Mouse (Mus musculus) stomach, embryonic 15.5 days (tissue): ENCODE measurements around the gene Sirt6. TPM values are rescaled to one million over a fixed set of nuclear protein-coding genes. Genes with fewer than 3 reads are reported as not detected.

ENCODE experiments used
- ATAC-seq: fragments of 200-750 bp; cut with Nextera tagmentation; 2 replicates; pipeline ENCODE4 v1.8.0; 2017; ENCODE audit warnings: low read depth, moderate number of reproducible peaks, moderate TSS enrichment; ENCODE audit not compliant: insufficient read depth, low FRiP score
- H3K27ac ChIP-seq: fragments of 300-500 bp; sonication (generic); 2 replicates; pipeline ENCODE4 v1.5.1; 2015; ENCODE audit warnings: mild to moderate bottlenecking, inconsistent platforms
- H3K27me3 ChIP-seq: fragments of 300-500 bp; sonication (generic); replicated peaks from 2 replicates; pipeline ENCODE4 v1.6.1; 2015; ENCODE audit warnings: inconsistent platforms
- H3K36me3 ChIP-seq: fragments of 300-500 bp; sonication (generic); 2 replicates; pipeline ENCODE4 v1.6.1; 2015; ENCODE audit warnings: inconsistent platforms
- H3K4me1 ChIP-seq: fragments of 300-500 bp; sonication (generic); 2 replicates; pipeline ENCODE4 v1.6.1; 2015; ENCODE audit warnings: inconsistent platforms
- H3K4me2 ChIP-seq: fragments of 300-500 bp; sonication (generic); 2 replicates; pipeline ENCODE4 v1.6.1; 2015; ENCODE audit warnings: mild to moderate bottlenecking, inconsistent platforms
- H3K4me3 ChIP-seq: fragments of 300-500 bp; sonication (generic); replicated peaks from 2 replicates; pipeline ENCODE4 v1.5.1; 2015; ENCODE audit warnings: inconsistent platforms
- H3K9ac ChIP-seq: fragments of 300-500 bp; sonication (generic); 2 replicates; pipeline ENCODE4 v1.6.1; 2015; ENCODE audit warnings: inconsistent platforms
- H3K9me3 ChIP-seq: fragments of 300-500 bp; sonication (generic); 2 replicates; pipeline ENCODE4 v1.6.1; 2016; ENCODE audit warnings: inconsistent platforms
- WGBS: fragments of 180-500 bp; shearing (Covaris S2); methylation state at CpG from one replicate; pipeline ENCODE4 v1.1.7; 2015; 5-methylcytosine and 5-hydroxymethylcytosine counted together
- polyA plus RNA-seq: library from polyadenylated mRNA; unstranded; fragments of >200 nt; fragmentation: Nextera tagmentation; extraction: Ambion mirVana; gene quantifications from 2 replicates; pipeline ENCODE4 v1.2.1, GENCODE M21; 2015

The Sirt6 gene
- polyA plus RNA-seq, 1 experiment from 2014 or later, result 33.3 TPM

- Histone ChIP-seq H3K4me3 (no peak overlapping the region), H3K9ac (no peak overlapping the region), H3K27me3 (no peaks in the 10 kb centered on the region), H3K36me3 (no peaks in the 10 kb centered on the region), H3K9me3 (no peaks in the 10 kb centered on the region), H3K4me2 (no peak overlapping the region), H3K4me1 (peaks cover 55% of the 10 kb centered on the region), H3K27ac (peak overlapping the region; percentile 80; the same call in 1 of the 2 replicates)
- no peak for ATAC-seq
- 46% methylated on average over 10 of the region's 10 CpGs for WGBS
Measured at GRCm38 (mm10) chr10:81600096-81600495, 27.5 kb downstream of the Sirt6 start.

DNA sequence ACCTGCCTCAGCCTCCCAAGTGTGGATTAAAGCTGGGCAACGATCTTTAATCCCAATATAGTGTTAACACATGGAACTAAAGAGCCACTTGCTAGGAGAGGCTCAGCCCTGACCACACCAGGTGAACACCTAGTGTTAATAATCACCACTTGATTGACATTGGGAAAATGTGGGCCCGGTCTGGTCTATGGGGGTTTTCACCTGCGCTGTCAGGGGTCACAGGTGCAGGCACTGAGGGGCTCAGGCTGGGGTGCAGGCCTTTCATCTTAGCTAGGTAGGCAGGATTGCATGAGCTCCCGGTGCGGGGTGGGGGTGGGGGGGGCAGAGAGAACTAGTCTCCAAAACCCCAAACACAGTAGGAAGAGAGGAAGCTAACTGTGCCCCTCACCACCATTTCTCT, 28.0 kb downstream of the Sirt6 start:
- no peak overlapping the region for H3K4me2 ChIP-seq
- H3K4me3 ChIP-seq, result no peak overlapping the region
- no peak overlapping the region for H3K9ac ChIP-seq
- H3K27me3 ChIP-seq, result no peaks in the 10 kb centered on the region
- peak overlapping the region; percentile 80; the same call in 1 of the 2 replicates for H3K27ac ChIP-seq
- no peak for ATAC-seq
- H3K9me3 ChIP-seq, result no peaks in the 10 kb centered on the region
- no peaks in the 10 kb centered on the region for H3K36me3 ChIP-seq
- H3K4me1 ChIP-seq, result peaks cover 52% of the 10 kb centered on the region
- 58% methylated on average over 5 of the region's 5 CpGs for WGBS

DNA sequence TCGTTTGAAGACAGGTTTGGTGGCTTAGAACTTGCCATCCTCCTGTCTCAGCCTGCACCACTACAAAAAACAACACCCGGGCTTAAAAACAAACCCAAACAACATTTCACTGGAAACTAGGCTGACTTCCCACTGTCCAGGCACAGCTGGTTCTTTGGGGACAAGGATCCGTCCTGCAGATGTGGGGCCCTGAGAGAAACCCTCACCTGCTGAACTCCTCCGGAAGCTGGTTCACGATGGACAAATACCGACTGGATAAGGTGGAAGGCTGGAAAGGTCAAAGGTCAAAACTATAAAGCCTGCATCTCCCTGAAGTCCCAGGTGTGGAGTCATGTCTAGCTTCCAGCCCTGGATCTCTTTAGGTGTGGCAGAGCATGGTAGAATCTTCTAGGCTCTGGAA, 28.7 kb downstream of the Sirt6 start:
- ATAC-seq, result no peak
- no peaks in the 10 kb centered on the region for H3K9me3 ChIP-seq
- H3K4me1 ChIP-seq, result peaks cover 51% of the 10 kb centered on the region
- 0 out of 2 replicates have a peak overlapping the region, but pooled peaks have one; percentile 12 for H3K27ac ChIP-seq
- no peaks in the 10 kb centered on the region for H3K36me3 ChIP-seq
- H3K4me3 ChIP-seq, result no peak overlapping the region
- WGBS, result 33% methylated on average over 6 of the region's 6 CpGs
- H3K9ac ChIP-seq, result no peak overlapping the region
- no peaks in the 10 kb centered on the region for H3K27me3 ChIP-seq
- H3K4me2 ChIP-seq, result no peak overlapping the region

DNA sequence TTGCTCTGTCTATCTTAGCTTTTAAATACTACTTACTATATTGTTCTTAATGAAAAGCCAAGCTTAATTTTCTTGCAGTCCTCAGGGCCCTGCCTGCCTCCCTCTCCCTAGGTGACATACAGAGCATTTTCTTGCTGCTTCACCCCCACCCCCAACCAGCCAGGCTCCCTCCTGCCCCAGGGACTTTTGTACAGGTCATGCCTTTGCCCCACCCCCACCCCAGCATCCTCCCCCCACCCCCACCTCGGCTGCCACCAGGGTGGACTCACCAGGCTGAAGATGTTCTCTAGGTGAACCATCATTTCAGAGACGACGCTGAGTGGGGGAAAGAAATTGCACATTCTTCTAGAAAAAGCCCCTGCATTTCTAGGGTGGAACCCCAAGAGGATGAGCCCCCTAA, 29.3 kb downstream of the Sirt6 start:
- Histone ChIP-seq H3K4me2 (no peak overlapping the region), H3K4me3 (no peak overlapping the region), H3K27me3 (no peaks in the 10 kb centered on the region), H3K9ac (no peak overlapping the region), H3K27ac (peak overlapping the region; percentile 12; the same call in 1 of the 2 replicates), H3K9me3 (no peaks in the 10 kb centered on the region), H3K36me3 (no peaks in the 10 kb centered on the region), H3K4me1 (peaks cover 51% of the 10 kb centered on the region)
- 36% methylated on average over 3 of the region's 3 CpGs for WGBS
- no peak for ATAC-seq

GRCm38 (mm10) chr10:81597137-81597950, 30.3 kb downstream of the Sirt6 start:
- Histone ChIP-seq H3K9ac (no peak overlapping the region), H3K4me1 (peaks cover 51% of the 10 kb centered on the region), H3K9me3 (no peaks in the 10 kb centered on the region), H3K27me3 (no peaks in the 10 kb centered on the region), H3K36me3 (no peaks in the 10 kb centered on the region), H3K4me3 (peak overlapping the region; percentile 30), H3K27ac (peak overlapping the region; percentile 81), H3K4me2 (peak overlapping the region; percentile 54)
- 1% methylated on average over 10 of the region's 12 CpGs for WGBS
- ATAC-seq, result peak; percentile 44; the same call in 1 of the 2 replicates

DNA sequence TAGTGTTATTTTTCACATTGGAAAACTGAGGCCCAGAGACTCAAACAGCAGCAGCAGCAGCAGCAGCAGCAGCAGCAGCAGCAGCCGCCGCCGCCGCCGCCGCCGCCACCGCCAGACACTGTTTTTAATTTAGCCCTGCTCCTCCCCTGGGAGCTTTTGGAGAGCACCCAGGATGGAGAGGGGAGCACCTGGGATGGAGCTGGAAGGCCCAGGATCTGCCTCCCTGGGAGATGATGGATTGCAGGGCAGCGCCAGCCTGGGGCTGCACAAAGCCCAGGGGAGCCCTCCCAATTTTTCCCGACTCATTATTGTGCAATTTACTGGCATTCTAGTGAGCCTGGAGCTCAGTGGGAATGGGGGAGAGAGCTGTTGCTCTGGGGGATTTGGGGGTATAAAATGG, 31.0 kb downstream of the Sirt6 start:
- Histone ChIP-seq H3K4me3 (peak overlapping the region; percentile 30), H3K36me3 (no peaks in the 10 kb centered on the region), H3K4me1 (peaks cover 49% of the 10 kb centered on the region), H3K27ac (peak overlapping the region; percentile 81), H3K27me3 (no peaks in the 10 kb centered on the region), H3K9me3 (no peaks in the 10 kb centered on the region), H3K9ac (no peak overlapping the region), H3K4me2 (peak overlapping the region; percentile 54)
- no peak; the same call in 1 of the 2 replicates for ATAC-seq
- WGBS, result 2% methylated on average over 10 of the region's 10 CpGs

GRCm38 (mm10) chr10:81595599-81595998, 32.0 kb downstream of the Sirt6 start:
- WGBS, result 44% methylated on average over 5 of the region's 5 CpGs
- peak overlapping the region; percentile 81; the same call in 1 of the 2 replicates for H3K27ac ChIP-seq
- peak overlapping the region; percentile 54; the same call in 1 of the 2 replicates for H3K4me2 ChIP-seq

DNA sequence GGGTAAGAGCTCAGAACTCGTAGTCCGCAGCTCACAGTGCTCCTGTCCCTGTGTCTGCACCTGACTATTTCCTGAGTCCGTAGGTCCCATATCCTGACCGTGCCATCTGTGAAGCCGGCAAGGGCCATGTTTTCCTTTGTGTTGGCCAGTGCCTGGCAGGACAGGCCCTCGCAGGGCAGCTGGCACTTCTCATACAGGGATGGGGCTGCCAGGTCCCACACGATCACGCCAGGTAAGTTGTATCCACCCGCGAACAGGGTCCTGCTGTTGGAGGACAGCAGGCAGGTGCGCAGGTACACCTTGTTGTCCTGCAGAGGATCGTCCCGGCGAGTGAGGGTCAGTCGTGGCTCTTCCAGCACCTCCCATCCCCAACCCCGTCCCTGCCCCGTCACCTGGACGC, 33.7 kb downstream of the Sirt6 start:
- no peak overlapping the region for H3K27ac ChIP-seq
- no peaks in the 10 kb centered on the region for H3K27me3 ChIP-seq
- H3K4me3 ChIP-seq, result no peak overlapping the region
- H3K36me3 ChIP-seq, result 0 out of 2 replicates have a peak, but pooled peaks cover 6% of the 10 kb centered on the region
- H3K9me3 ChIP-seq, result no peaks in the 10 kb centered on the region
- no peak overlapping the region for H3K4me2 ChIP-seq
- H3K4me1 ChIP-seq, result peaks cover 31% of the 10 kb centered on the region
- no peak for ATAC-seq
- 67% methylated on average over 18 of the region's 18 CpGs for WGBS
- no peak overlapping the region for H3K9ac ChIP-seq

More at GRCm38 (mm10) chr10:81595599-81595998, 32.0 kb downstream of the Sirt6 start:
- Histone ChIP-seq H3K4me1 (peaks cover 41% of the 10 kb centered on the region), H3K4me3 (no peak overlapping the region), H3K9ac (no peak overlapping the region), H3K9me3 (no peaks in the 10 kb centered on the region), H3K27me3 (no peaks in the 10 kb centered on the region), H3K36me3 (no peaks in the 10 kb centered on the region)
- ATAC-seq, result no peak

- 52% methylated on average over 4 of the region's 4 CpGs for WGBS
- Histone ChIP-seq H3K36me3 (0 out of 2 replicates have a peak, but pooled peaks cover 12% of the 10 kb centered on the region), H3K9ac (no peak overlapping the region), H3K4me2 (no peak overlapping the region), H3K27ac (no peak overlapping the region), H3K4me1 (peaks cover 26% of the 10 kb centered on the region), H3K27me3 (no peaks in the 10 kb centered on the region), H3K9me3 (no peaks in the 10 kb centered on the region), H3K4me3 (no peak overlapping the region)
- ATAC-seq, result no peak
Measured at GRCm38 (mm10) chr10:81593223-81593622, 34.4 kb downstream of the Sirt6 start.

DNA sequence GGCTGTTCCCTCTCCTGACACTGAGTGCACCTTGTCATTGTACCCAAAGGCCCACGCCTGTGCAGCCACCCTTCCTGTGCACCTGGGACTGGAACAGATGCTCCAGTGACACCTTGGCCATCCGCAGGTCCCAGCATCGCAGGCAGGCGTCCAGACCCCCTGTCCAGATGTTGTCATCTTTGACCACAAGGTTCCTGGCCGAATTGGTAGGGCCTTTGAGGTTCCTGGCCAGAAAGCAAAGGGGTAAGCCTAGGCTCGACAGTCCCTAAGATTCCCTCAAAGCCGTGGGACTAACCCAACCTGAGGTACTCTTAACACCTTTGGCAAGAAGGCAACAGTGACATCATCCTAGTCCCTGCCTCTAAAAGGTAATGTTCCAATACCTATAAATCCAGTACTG, 35.0 kb downstream of the Sirt6 start:
- 0 out of 2 replicates have a peak, but pooled peaks cover 16% of the 10 kb centered on the region for H3K36me3 ChIP-seq
- WGBS, result 73% methylated on average over 7 of the region's 7 CpGs
- no peak overlapping the region for H3K9ac ChIP-seq
- no peaks in the 10 kb centered on the region for H3K27me3 ChIP-seq
- no peaks in the 10 kb centered on the region for H3K9me3 ChIP-seq
- no peak overlapping the region for H3K4me3 ChIP-seq
- H3K4me1 ChIP-seq, result peaks cover 23% of the 10 kb centered on the region
- no peak overlapping the region for H3K4me2 ChIP-seq
- ATAC-seq, result no peak
- no peak overlapping the region for H3K27ac ChIP-seq

DNA sequence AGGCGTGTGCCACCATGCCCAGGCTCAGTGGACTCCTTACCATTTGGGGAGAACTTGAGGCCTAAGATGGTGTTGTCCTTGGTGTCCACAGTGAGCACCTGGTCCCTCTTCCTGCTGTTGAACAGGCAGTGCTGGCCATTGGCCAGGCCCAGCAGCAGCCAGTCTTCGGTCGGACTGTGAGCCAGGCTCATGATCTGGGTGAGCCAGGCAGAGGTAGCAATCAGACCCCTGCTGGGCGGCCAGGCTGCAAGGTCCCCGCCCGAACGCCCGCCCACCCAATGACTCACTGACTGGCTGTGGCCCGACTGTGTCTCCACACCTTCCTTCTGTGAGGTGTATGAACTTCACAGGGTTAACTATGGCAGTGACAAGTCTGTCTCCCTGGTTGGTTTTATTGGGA, 35.8 kb downstream of the Sirt6 start:
- ATAC-seq, result no peak
- no peaks in the 10 kb centered on the region for H3K9me3 ChIP-seq

GRCm38 (mm10) chr10:81588739-81589138, 38.9 kb downstream of the Sirt6 start:
- Histone ChIP-seq H3K27me3 (no peaks in the 10 kb centered on the region), H3K4me1 (no peaks in the 10 kb centered on the region), H3K9me3 (no peaks in the 10 kb centered on the region), H3K4me3 (no peak overlapping the region), H3K27ac (no peak overlapping the region), H3K36me3 (peaks cover 17% of the 10 kb centered on the region; the same call in 1 of the 2 replicates), H3K4me2 (no peak overlapping the region), H3K9ac (no peak overlapping the region)
- no peak for ATAC-seq
- 65% methylated on average over 7 of the region's 7 CpGs for WGBS

More for the DNA sequence above, 35.8 kb downstream of the Sirt6 start:
- Histone ChIP-seq H3K9ac (no peak overlapping the region), H3K4me1 (peaks cover 15% of the 10 kb centered on the region), H3K4me3 (no peak overlapping the region), H3K36me3 (0 out of 2 replicates have a peak, but pooled peaks cover 17% of the 10 kb centered on the region), H3K27ac (no peak overlapping the region), H3K4me2 (no peak overlapping the region), H3K27me3 (no peaks in the 10 kb centered on the region)
- 53% methylated on average over 9 of the region's 9 CpGs for WGBS
